Mouse (Mus musculus) MEL (cell line): ENCODE results near the gene Gipc2. TPM values are rescaled to one million over a fixed set of nuclear protein-coding genes. Genes with fewer than 3 reads are reported as not detected.

Source experiments
- DNase-seq: peaks from one replicate; pipeline ENCODE4 v3.0.0; 2011; ENCODE audit warnings: low read depth, low spot score
- H3K27ac ChIP-seq: 2 replicates; pipeline ENCODE4 v1.5.1; 2012; ENCODE audit warnings: low read depth, mild to moderate bottlenecking, control low read depth, low read length, moderate library complexity; ENCODE audit not compliant: control insufficient read depth
- H3K27me3 ChIP-seq, 2 experiments: fragments of 150-350 bp in 1 of 2; sonication (generic) in 1 of 2; 2 replicates each; pipeline ENCODE4 v1.6.1; 2012; ENCODE audit warnings: low read length in 2 of 2, mild to moderate bottlenecking in 2 of 2, improper control_type of control experiment in 1 of 2, moderate library complexity in 1 of 2; ENCODE audit not compliant: insufficient read depth in 2 of 2, control insufficient read depth in 1 of 2
- H3K36me3 ChIP-seq, 2 experiments: 2 replicates each; pipeline ENCODE4 v1.6.1; 2012 to 2014; ENCODE audit warnings: low read length in 2 of 2, improper control_type of control experiment in 1 of 2, inconsistent platforms in 1 of 2, mild to moderate bottlenecking in 1 of 2; ENCODE audit not compliant: insufficient read depth in 2 of 2, control insufficient read depth in 1 of 2
- H3K4me1 ChIP-seq, 2 experiments: fragments of 150-350 bp in 1 of 2; sonication (generic) in 1 of 2; 2 replicates each; pipeline ENCODE4 v1.6.1; 2012; ENCODE audit warnings: low read length in 2 of 2, improper control_type of control experiment in 1 of 2, mild to moderate bottlenecking in 1 of 2; ENCODE audit not compliant: insufficient read depth in 2 of 2, control insufficient read depth in 1 of 2
- H3K4me3 ChIP-seq, 2 experiments: fragments of 150-350 bp in 1 of 2; sonication (generic) in 1 of 2; 2 replicates each; pipeline ENCODE4 v1.5.1; 2012; ENCODE audit warnings: low read depth in 2 of 2, low read length in 2 of 2, mild to moderate bottlenecking in 2 of 2, moderate library complexity in 2 of 2, control low read depth in 1 of 2, improper control_type of control experiment in 1 of 2; ENCODE audit not compliant: control insufficient read depth in 1 of 2, insufficient read depth in 1 of 2
- H3K79me2 ChIP-seq: 2 replicates; pipeline ENCODE4 v1.6.1; 2012; ENCODE audit warnings: mild to moderate bottlenecking, low read length, moderate library complexity; ENCODE audit not compliant: control insufficient read depth, poor library complexity, insufficient read depth
- H3K9ac ChIP-seq: 2 replicates; pipeline ENCODE4 v1.6.1; 2012; ENCODE audit warnings: low read depth, mild to moderate bottlenecking, control low read depth, low read length, moderate library complexity; ENCODE audit not compliant: control insufficient read depth, poor library complexity, severe bottlenecking
- H3K9me3 ChIP-seq: fragments of 150-350 bp; sonication (generic); replicated peaks from 2 replicates; pipeline ENCODE4 v1.6.1; 2012; ENCODE audit warnings: mild to moderate bottlenecking, low read length, improper control_type of control experiment, moderate library complexity; ENCODE audit not compliant: insufficient read depth
- BHLHE40 ChIP-seq: IDR thresholded peaks from 2 replicates; pipeline ENCODE4 v1.6.1; 2012; ENCODE audit warnings: low read depth, mild to moderate bottlenecking, inconsistent platforms, low read length, improper control_type of control experiment, borderline replicate concordance
- E2F4 ChIP-seq: IDR thresholded peaks from 2 replicates; pipeline ENCODE4 v1.6.1; 2011; ENCODE audit warnings: low read depth, low read length, improper control_type of control experiment, borderline replicate concordance
- ELF1 ChIP-seq: IDR thresholded peaks from 2 replicates; pipeline ENCODE4 v1.6.1; 2014; ENCODE audit warnings: low read depth, mild to moderate bottlenecking, inconsistent platforms, low read length, improper control_type of control experiment, moderate library complexity
- EP300 ChIP-seq, 2 experiments: IDR thresholded peaks; 2 replicates each; pipeline ENCODE4 v1.6.1; 2011; ENCODE audit warnings: improper control_type of control experiment in 2 of 2, low read length in 2 of 2, low read depth in 1 of 2, mild to moderate bottlenecking in 1 of 2
- ETS1 ChIP-seq: IDR thresholded peaks from 2 replicates; pipeline ENCODE4 v1.6.1; 2012; ENCODE audit warnings: low read depth, mild to moderate bottlenecking, inconsistent platforms, low read length, improper control_type of control experiment, moderate library complexity
- GABPA ChIP-seq: IDR thresholded peaks from 2 replicates; pipeline ENCODE4 v1.6.1; 2012; ENCODE audit warnings: low read depth, mild to moderate bottlenecking, inconsistent platforms, low read length, improper control_type of control experiment, moderate library complexity
- GATA1 ChIP-seq: IDR thresholded peaks from 2 replicates; pipeline ENCODE4 v1.6.1; 2011; ENCODE audit warnings: low read depth, low read length, improper control_type of control experiment
- HCFC1 ChIP-seq: IDR thresholded peaks from 2 replicates; pipeline ENCODE4 v1.6.1; 2012; ENCODE audit warnings: low read depth, mild to moderate bottlenecking, inconsistent platforms, low read length, improper control_type of control experiment, moderate library complexity
- JUND ChIP-seq: IDR thresholded peaks from 2 replicates; pipeline ENCODE4 v1.6.1; 2011; ENCODE audit warnings: low read depth, mild to moderate bottlenecking, improper control_type of control experiment, low read length
- KAT2A ChIP-seq: conservative IDR thresholded peaks from 2 replicates; pipeline ENCODE4 v1.6.1; 2012; ENCODE audit warnings: low read depth, low read length, improper control_type of control experiment, inconsistent platforms
- MAFK ChIP-seq: IDR thresholded peaks from 2 replicates; pipeline ENCODE4 v1.6.1; 2011; ENCODE audit warnings: low read depth, mild to moderate bottlenecking, low read length, improper control_type of control experiment, borderline replicate concordance
- MAZ ChIP-seq: IDR thresholded peaks from 2 replicates; pipeline ENCODE4 v1.6.1; 2012; ENCODE audit warnings: low read depth, mild to moderate bottlenecking, inconsistent platforms, low read length, improper control_type of control experiment
- MYB ChIP-seq: IDR thresholded peaks from 2 replicates; pipeline ENCODE4 v1.6.1; 2011; ENCODE audit warnings: mild to moderate bottlenecking, low read depth, low read length, improper control_type of control experiment
- MYC ChIP-seq: IDR thresholded peaks from 2 replicates; pipeline ENCODE4 v1.6.1; 2011; ENCODE audit warnings: low read depth, mild to moderate bottlenecking, low read length, improper control_type of control experiment, moderate library complexity
- NELFE ChIP-seq: IDR thresholded peaks from 2 replicates; pipeline ENCODE4 v1.6.1; 2011; ENCODE audit warnings: low read depth, low read length, improper control_type of control experiment
- POLR2AphosphoS2 ChIP-seq: IDR thresholded peaks from 2 replicates; pipeline ENCODE4 v1.6.1; 2011; ENCODE audit warnings: low read length, improper control_type of control experiment
- RAD21 ChIP-seq: IDR thresholded peaks from 2 replicates; pipeline ENCODE4 v1.6.1; 2011; ENCODE audit warnings: mild to moderate bottlenecking, low read depth, low read length, improper control_type of control experiment
- TAL1 ChIP-seq: IDR thresholded peaks from 2 replicates; pipeline ENCODE4 v1.6.1; 2012; ENCODE audit warnings: mild to moderate bottlenecking, inconsistent platforms, low read length, moderate library complexity, mixed read lengths
- TBP ChIP-seq: IDR thresholded peaks from 2 replicates; pipeline ENCODE4 v1.8.0; 2011; ENCODE audit warnings: low read depth, low read length, improper control_type of control experiment
- TCF12 ChIP-seq: IDR thresholded peaks from 2 replicates; pipeline ENCODE4 v1.6.1; 2014; ENCODE audit warnings: low read depth, mild to moderate bottlenecking, inconsistent platforms, low read length, improper control_type of control experiment, moderate library complexity
- UBTF ChIP-seq: IDR thresholded peaks from 2 replicates; pipeline ENCODE4 v1.6.1; 2012; ENCODE audit warnings: low read depth, mild to moderate bottlenecking, inconsistent platforms, low read length, improper control_type of control experiment, moderate library complexity, borderline replicate concordance; ENCODE audit not compliant: insufficient read depth
- ZC3H11A ChIP-seq: IDR thresholded peaks from 2 replicates; pipeline ENCODE4 v1.6.1; 2012; ENCODE audit warnings: low read depth, mild to moderate bottlenecking, inconsistent platforms, low read length, improper control_type of control experiment
- ZMIZ1 ChIP-seq: IDR thresholded peaks from 2 replicates; pipeline ENCODE4 v1.6.1; 2012; ENCODE audit warnings: low read depth, mild to moderate bottlenecking, inconsistent platforms, low read length, improper control_type of control experiment, moderate library complexity
- ZNF384 ChIP-seq: IDR thresholded peaks from 2 replicates; pipeline ENCODE4 v1.6.1; 2012; ENCODE audit warnings: low read depth, mild to moderate bottlenecking, inconsistent platforms, low read length, improper control_type of control experiment
- polyA plus RNA-seq, 2 experiments: library from polyadenylated mRNA; stranded (reverse) in 1 of 2; unstranded in 1 of 2; fragments of >175 nt in 1 of 2; fragments of >200 nt in 1 of 2; gene quantifications; 2 replicates each; pipeline versions ENCODE4 v1.2.1 to v1.2.4; 2012; ENCODE audit warnings: low replicate concordance in 2 of 2, low read depth in 1 of 2; ENCODE audit not compliant: insufficient read length in 2 of 2, insufficient read depth in 1 of 2, missing spikeins in 1 of 2
- total RNA-seq: library from RNA; depleted of rRNA; stranded (reverse); fragments of 300-350 nt; gene quantifications from 2 replicates; pipeline ENCODE4 v1.2.3, GENCODE M21; 2012

The Gipc2 gene
- total and polyA plus RNA-seq, 3 experiments = 0.27 to 0.78 TPM; not detected in 1

DNA sequence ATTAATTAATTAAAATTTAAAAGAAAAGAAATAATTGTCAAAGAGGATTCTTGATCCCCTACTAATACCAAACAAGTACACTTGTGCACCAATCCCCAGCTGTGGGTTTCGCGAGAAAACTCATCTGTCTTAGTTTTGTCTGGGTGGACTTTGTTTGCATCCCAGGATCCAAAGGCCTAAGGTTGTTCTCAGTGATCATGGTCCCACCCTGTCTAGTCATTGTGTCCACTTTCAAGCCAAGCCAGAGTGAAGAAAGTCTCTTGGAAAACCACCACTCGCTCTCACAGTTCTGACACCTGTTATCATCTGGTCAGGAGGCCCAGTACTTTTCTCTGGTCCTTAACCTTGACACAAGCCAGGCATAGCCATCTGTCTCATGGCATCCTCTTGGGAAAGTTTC is 48.1 kb downstream of the Gipc2 start:
- Histone ChIP-seq H3K36me3 (peaks cover 0 to 38% of the 10 kb centered on the region in 2 experiments; a peak in 2 of 4 replicates), H3K4me3 (no peak overlapping the region), H3K27ac (no peak overlapping the region), H3K4me1 (peaks cover 16 to 42% of the 10 kb centered on the region in 2 experiments), H3K9me3 (no peaks in the 10 kb centered on the region), H3K79me2 (no peaks in the 10 kb centered on the region), H3K9ac (no peak overlapping the region), H3K27me3 (no peaks in the 10 kb centered on the region)
- no peak for DNase-seq
- TF ChIP-seq NELFE = no peak
- no peak for TF ChIP-seq MYC
- no peak for TF ChIP-seq ZNF384
- no peak for TF ChIP-seq RAD21
- no peak for TF ChIP-seq TCF12

DNA sequence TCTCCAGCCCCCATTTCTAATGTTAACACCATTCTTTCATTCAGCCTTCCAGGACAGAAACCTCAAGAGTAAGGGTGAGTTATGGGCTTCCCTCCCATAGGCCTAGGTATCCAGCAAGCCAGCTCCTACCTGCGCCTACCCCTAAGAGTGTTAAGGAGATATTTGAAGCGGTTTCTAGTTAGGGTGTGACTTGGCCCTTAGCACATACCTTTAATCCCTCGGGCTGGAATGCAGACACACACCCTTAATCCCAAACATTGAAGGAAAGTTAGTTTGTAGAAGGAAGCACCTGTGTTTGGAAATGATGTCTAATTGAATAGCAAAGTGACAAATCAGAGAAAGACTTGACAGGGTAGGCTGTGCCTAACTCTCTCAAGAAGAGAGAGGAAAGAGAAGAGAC is 49.9 kb downstream of the Gipc2 start:
- Histone ChIP-seq H3K9me3 (no peaks in the 10 kb centered on the region), H3K4me3 (no peak overlapping the region), H3K9ac (no peak overlapping the region), H3K27me3 (no peaks in the 10 kb centered on the region), H3K36me3 (peaks cover 0 to 28% of the 10 kb centered on the region in 2 experiments; a peak in 2 of 4 replicates), H3K4me1 (peaks cover 9 to 29% of the 10 kb centered on the region in 2 experiments), H3K27ac (no peak overlapping the region), H3K79me2 (no peaks in the 10 kb centered on the region)
- DNase-seq = no peak
- TF ChIP-seq TCF12 (no peak), BHLHE40 (no peak), TBP (no peak), GABPA (no peak), POLR2AphosphoS2 (no peak), UBTF (no peak), TAL1 (no peak), E2F4 (no peak), GATA1 (no peak)

DNA sequence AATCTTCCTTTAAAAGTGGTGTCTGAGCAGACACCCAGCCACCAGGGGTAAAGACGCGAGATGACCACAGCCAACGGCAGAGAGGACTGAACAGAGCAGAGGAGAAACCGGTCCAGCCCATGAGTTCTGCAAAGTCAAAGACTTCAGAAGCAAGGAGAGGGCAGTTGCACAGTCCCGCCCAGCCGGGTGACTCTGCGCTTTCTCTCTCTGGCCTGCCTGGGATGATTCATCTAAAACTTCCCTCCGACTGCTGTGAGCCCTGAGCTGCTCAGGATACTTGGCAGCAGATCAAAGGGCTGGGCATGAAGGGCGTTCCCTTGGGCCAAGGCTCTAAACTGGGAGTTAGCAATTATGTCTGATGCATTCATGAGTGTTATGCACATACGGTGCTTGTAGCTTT is 51.2 kb downstream of the Gipc2 start:
- Histone ChIP-seq H3K27ac (peak overlapping the region; percentile 86), H3K4me3 (peak overlapping the region; percentile 26 to 44)
- DNase-seq = peak; percentile 98
- TF ChIP-seq MYB (no peak; the same call in none of the 2 replicates), ETS1 (peak; percentile 90), NELFE (peak; percentile 68), RAD21 (no peak; the same call in 1 of the 2 replicates), EP300 (IDR thresholded peaks at IDR 0.05; ENCODE audit: low read depth in 1 of 2, low read length in 2 of 2) (peak; percentile 52 to 75; a peak in 3 of 4 replicates), GATA1 (no peak), ZC3H11A (no peak), KAT2A (peak; percentile 31; the same call in 1 of the 2 replicates), ZNF384 (no peak), BHLHE40 (0 out of 2 replicates have a peak, but pooled peaks have one; percentile 41), MAZ (0 out of 2 replicates have a peak, but pooled peaks have one; percentile 27), ELF1 (0 out of 2 replicates have a peak, but pooled peaks have one; percentile 5), MAFK (no peak), TBP (peak; percentile 72), POLR2AphosphoS2 (peak; percentile 35; the same call in 1 of the 2 replicates), ZMIZ1 (no peak), JUND (peak; percentile 82), HCFC1 (no peak)

More for the DNA sequence above, 51.2 kb downstream of the Gipc2 start:
- Histone ChIP-seq H3K79me2 (no peaks in the 10 kb centered on the region), H3K9me3 (no peaks in the 10 kb centered on the region), H3K36me3 (peaks cover 0 to 24% of the 10 kb centered on the region in 2 experiments; a peak in 2 of 4 replicates), H3K9ac (peak overlapping the region; percentile 62), H3K27me3 (no peaks in the 10 kb centered on the region), H3K4me1 (peaks cover 6 to 26% of the 10 kb centered on the region in 2 experiments; a peak in 3 of 4 replicates)
